Mouse (Mus musculus): ENCODE measurements around the gene Bod1l. TPM values are rescaled to one million over a fixed set of nuclear protein-coding genes. Genes with fewer than 3 reads are reported as not detected.

The Bod1l gene
- total RNA-seq, 2 experiments from 2014 or later = 12.0 to 15.6 TPM

DNA sequence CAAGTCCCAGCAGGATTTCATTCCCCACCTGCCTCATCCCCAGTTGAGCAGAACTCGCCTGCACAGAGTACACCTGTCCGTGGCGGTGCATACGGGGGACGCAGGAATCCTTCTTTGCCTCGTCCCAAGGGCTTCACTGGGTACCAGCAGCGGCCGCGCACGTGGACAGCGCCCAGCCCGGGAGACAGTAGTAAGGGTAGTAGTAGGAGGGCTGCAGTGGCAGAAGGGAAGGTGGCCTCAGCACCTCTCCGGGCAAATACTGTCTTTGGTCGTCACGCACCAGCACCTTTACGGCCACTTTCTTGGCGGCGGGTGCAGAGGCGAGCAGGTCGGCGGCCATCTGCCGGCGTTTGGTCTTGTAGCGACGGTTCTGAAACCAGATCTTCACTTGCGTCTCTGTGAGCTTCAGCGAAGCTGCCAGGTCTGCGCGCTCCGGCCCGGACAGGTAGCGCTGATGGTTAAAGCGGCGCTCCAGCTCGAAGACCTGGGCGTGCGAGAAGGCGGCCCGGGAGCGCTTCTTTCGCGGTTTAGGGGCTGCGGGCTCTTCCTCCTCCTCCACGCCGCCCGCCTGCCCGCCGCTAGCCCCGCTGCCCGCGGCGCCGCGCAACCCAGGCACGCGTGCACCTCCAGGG lies 82.5 kb downstream of the Bod1l start:
- no peak for DNase-seq
- intact Hi-C loops (cut with DNase I) = loop anchor here (10.0 kb wide), 2 partner anchors 217 to 637 kb away; no protein-coding TSS in a partner anchor

GRCm38 (mm10) chr5:41760831-41761508 lies 83.1 kb downstream of the Bod1l start:
- intact Hi-C loops (cut with DNase I) = loop anchor here (10.0 kb wide), 2 partner anchors 216 to 636 kb away; no protein-coding TSS in a partner anchor
- no peak for DNase-seq

DNA sequence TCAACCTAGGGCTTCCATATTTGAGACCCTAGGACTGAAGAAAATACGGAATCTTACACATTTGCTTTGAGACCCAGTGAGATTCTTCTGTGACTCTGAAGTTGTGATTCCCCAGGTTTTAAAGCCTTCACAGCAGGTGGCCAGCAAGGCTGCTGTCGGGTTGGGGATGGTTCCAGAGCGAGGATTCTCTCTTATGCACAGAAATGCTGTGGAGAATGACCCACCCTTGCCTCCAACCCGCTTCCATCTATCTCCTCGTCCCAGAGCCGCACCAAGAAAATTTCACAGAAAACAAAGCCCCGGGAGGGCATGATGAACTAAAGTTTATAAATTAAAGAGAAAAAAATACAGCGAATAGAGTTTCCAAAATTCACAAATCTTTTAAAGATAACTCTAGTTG lies 84.0 kb downstream of the Bod1l start:
- intact Hi-C loops (cut with DNase I) = loop anchor here (10.0 kb wide), 2 partner anchors 215 to 635 kb away; no protein-coding TSS in a partner anchor
- no peak for DNase-seq

DNA sequence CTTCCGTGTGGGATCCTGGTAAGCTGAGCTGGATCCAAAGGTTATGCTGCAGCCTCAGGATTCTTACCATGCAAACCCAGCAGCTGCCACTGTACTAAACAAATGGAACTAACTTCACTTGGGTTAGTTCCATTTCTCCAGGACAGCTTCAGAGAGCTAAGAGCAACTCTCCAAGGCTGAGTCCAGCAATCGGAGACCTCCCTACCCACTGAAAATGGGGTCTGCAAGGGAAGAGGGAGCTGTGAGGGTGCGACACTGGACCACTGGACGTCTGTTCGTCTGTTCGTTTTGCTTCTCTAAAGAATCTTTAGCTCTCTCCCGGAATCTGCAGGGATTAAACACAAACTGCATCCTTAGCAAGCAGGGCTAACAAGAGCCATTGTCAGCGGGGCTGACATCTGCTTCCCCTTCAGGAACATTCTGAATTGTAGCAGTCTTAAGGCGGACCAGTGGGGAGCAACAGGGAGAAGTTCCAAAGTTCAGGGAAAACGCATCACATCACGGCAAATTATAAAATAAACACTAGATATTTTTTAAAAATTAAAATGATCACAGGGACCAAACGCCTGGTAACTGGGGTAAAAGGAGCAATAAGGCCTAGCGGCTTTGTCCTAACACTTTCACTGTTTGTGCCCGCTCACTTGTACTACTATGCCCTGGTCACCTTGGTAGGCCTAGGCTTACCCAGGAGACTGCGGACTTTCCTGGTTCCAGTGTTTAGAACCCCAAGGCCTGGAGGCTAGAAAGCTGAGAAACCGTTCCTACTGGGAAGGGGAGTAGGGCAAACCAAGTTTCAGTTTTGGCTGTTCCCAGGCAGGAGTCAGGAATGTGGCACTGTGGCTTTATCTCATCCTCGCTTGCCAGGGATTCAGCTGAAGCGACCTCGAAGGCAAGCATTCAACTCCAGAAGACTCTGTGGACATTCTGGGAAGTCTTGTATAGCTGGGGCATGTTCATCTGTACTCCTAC lies 85.2 kb downstream of the Bod1l start:
- no peak for DNase-seq
- intact Hi-C loops (cut with DNase I) = no loop called here

DNA sequence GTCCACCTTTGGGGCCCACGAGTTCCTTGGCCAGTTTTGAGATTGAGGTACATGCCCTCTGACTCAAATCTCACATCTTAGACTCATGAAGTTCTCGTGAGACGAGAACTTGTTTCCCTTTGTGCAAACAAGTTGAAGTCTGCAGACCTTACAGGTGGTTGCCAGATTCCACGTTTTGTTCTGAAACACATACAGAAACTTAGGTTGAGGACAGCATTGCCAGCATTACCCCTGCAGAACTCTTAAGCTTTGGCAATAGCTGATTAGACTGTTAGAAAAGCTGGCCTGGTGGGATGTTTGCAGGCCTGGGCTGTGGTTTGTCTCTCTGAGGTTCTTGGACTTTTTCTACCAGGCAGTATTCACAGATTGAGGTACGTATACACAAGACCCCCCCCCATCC lies 86.8 kb downstream of the Bod1l start:
- intact Hi-C loops (cut with DNase I) = no loop called here
- DNase-seq = no peak

DNA sequence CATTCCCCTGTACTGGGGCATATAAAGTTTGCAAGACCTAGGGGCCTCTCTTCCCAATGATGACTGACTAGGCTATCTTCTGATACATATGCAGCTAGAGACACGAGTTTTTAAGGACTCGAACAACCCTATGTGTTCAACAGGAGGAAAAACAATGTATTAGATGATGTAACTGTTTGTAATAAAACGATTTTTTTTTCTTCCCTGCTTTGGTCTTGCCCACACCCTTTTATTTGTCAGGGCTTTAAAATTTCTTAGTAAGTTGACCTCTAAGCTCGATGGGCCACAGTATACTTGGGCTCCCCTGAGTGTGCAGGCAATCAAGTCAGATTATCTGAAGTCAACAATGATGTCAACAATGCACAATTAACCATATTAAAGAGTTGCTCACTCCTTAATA lies 87.7 kb downstream of the Bod1l start:
- DNase-seq = no peak
- intact Hi-C loops (cut with DNase I) = no loop called here

- intact Hi-C loops (cut with DNase I) = no loop called here
- DNase-seq = no peak
These were observed 88.6 kb downstream of the Bod1l start for GRCm38 (mm10) chr5:41755373-41755960.

DNA sequence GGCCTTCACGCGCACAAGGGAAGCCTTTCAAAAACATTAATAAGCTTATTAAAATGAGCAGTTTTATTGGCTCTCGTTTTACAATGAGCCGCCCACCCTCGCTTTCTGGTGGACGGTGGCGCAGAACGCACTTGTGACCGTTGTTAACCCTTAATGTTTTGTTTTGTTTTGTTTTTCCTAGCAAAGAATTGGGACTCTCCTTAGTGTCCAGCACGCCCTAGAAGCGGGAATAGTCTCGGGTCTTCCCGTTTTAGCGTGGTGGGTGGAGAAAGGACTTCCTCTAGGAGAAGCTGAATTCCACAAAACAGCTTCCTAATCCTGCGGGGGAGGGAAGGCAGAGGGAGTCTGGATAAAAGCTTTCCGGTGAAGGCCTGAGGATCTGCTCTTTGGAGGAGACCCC lies 89.3 kb downstream of the Bod1l start:
- no peak for DNase-seq
- intact Hi-C loops (cut with DNase I) = no loop called here

DNA sequence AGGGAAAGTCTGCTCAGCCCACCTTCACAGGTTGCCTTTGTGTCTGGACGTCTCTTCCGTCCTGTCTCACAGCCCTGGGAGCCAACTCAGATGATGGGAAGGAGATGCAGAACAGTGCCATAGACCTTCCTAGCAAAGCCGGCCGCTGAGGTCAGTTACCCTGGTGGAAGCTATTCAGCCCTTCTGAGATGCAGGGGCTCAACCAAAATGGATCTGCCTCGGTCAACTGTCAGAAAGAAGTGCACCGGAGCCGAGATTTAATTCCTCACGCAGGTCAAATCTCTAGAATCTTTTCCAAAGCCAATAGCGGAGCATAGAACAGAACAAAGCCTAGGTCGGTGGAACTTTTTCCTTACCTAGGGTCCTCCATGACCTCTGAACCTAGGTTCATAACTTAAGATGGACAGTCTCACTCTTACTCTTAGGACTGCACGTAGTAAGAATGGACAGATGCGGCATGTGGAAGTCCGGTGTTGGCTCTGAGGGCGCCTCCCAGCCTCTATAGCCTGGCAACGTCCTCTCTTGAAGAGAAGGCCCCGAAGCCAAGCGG lies 89.8 kb downstream of the Bod1l start:
- DNase-seq = no peak
- intact Hi-C loops (cut with DNase I) = no loop called here

DNA sequence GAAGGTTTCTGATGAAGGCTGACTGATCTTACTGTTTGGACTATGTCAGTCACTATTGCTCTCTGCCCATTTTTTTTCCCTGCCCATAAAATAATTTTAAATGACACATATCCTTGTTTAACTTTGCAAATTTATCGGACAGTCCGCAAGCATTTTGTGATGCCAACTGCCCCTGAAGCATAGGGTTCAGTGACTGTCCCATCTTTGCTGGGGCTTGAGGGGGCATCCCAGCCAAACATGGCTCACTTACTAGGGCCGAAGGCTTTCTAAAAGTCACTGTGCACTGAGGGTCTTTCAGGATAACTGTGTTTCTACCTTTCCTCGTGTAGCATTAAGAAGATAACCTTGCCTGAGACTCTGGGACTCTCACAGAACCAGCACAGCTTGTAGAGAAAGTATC lies 91.4 kb downstream of the Bod1l start:
- DNase-seq = no peak
- intact Hi-C loops (cut with DNase I) = no loop called here

GRCm38 (mm10) chr5:41744898-41745780 lies 99.0 kb downstream of the Bod1l start:
- intact Hi-C loops (cut with DNase I) = no loop called here
- DNase-seq = no peak

DNA sequence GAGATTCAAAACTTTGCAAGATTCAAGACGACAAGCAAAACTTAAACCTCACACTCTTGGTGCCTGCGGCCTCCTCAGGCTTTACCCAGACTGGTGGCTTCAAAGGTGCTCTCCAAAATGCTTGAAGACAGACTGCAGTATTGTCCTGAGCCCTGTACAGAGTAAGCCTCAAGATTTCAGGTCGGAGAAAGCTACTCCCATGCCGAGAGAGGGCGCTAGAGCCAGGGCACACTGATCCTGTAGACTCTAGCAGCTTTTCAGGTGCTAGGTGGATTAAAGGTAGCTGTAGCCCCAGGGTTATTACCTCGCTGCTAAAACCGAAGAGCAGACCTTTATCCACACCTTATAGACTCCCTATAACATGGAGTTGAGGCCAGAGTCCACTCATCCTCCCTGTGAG lies 99.9 kb downstream of the Bod1l start:
- intact Hi-C loops (cut with DNase I) = no loop called here
- no peak for DNase-seq

GRCm38 (mm10) chr5:41738817-41739216 lies 105.3 kb downstream of the Bod1l start:
- intact Hi-C loops (cut with DNase I) = no loop called here
- DNase-seq = no peak

Small RNAs within 50 kb of the gene (microRNA-seq; reads per million reads assigned to microRNA genes)
- 0 reads per million in 2 experiments for gene Mir6414

Other genes with a start within 250 kb of the Bod1l start
- gene Rab28, start 136.2 kb downstream of the Bod1l start, total RNA-seq (2021) = 10 to 100 TPM; 78.9 to 84.4 TPM
- gene Nkx3-2, start 79.8 kb downstream of the Bod1l start, total RNA-seq (2021) = not detected
- gene Gm16223, start 223.6 kb upstream of the Bod1l start, total RNA-seq (2021) = under 1 TPM in 1 of 2 experiments, not detected in 1; 0.10 TPM

Measured in gastrocnemius, postnatal 36 days (tissue).